Mouse (Mus musculus): ENCODE measurements at regions not wholly inside any gene's neighbourhood (a gene's known extent, or its start where the extent isn't known, plus 50 kb on each side); places are given as distances from the start of the nearest gene placed in this dataset.

GRCm38 (mm10) chr4:127747876-127748275, 222.9 kb downstream of the CK137956 start:
- H3K36me3 ChIP-seq, result no peaks in the 10 kb centered on the region
- no peaks in the 10 kb centered on the region for H3K9me3 ChIP-seq
- H3K27me3 ChIP-seq, result no peaks in the 10 kb centered on the region
- H3K4me2 ChIP-seq, result no peak overlapping the region
- H3K4me1 ChIP-seq (replicated peaks), result no peaks in the 10 kb centered on the region
- no peak for ATAC-seq (ENCODE audit: low FRiP score, low read depth)
- H3K27ac ChIP-seq (replicated peaks), result no peak overlapping the region
- WGBS, result 72% methylated on average over 5 of the region's 5 CpGs
- no peak overlapping the region for H3K4me3 ChIP-seq
- H3K9ac ChIP-seq, result no peak overlapping the region

GRCm38 (mm10) chr4:127736781-127737180, 234.0 kb downstream of the CK137956 start:
- Histone ChIP-seq H3K4me1 (replicated peaks) (peaks cover 11% of the 10 kb centered on the region), H3K27ac (replicated peaks) (no peak overlapping the region), H3K36me3 (no peaks in the 10 kb centered on the region), H3K9me3 (no peaks in the 10 kb centered on the region), H3K4me3 (no peak overlapping the region), H3K9ac (no peak overlapping the region), H3K27me3 (no peaks in the 10 kb centered on the region), H3K4me2 (no peak overlapping the region)
- no peak for ATAC-seq (ENCODE audit: low FRiP score, low read depth)
- 84% methylated on average over 2 of the region's 2 CpGs for WGBS

- Histone ChIP-seq H3K27me3 (no peaks in the 10 kb centered on the region), H3K4me2 (no peak overlapping the region), H3K4me1 (replicated peaks) (peaks cover 11% of the 10 kb centered on the region), H3K27ac (replicated peaks) (no peak overlapping the region), H3K4me3 (no peak overlapping the region), H3K36me3 (no peaks in the 10 kb centered on the region), H3K9ac (no peak overlapping the region), H3K9me3 (no peaks in the 10 kb centered on the region)
- no peak for ATAC-seq (ENCODE audit: low FRiP score, low read depth)
- 62% methylated on average over 5 of the region's 5 CpGs for WGBS
Observed at GRCm38 (mm10) chr4:127736151-127736550, 234.6 kb downstream of the CK137956 start.

GRCm38 (mm10) chr4:127734641-127735040, 236.1 kb downstream of the CK137956 start:
- no peak overlapping the region for H3K9ac ChIP-seq
- H3K36me3 ChIP-seq, result no peaks in the 10 kb centered on the region
- H3K27me3 ChIP-seq, result no peaks in the 10 kb centered on the region
- whole genome bisulfite sequencing, result 21% methylated on average over 8 of the region's 8 CpGs
- H3K27ac ChIP-seq (replicated peaks), result no peak overlapping the region
- no peaks in the 10 kb centered on the region for H3K9me3 ChIP-seq
- no peak overlapping the region for H3K4me2 ChIP-seq
- peak; percentile 48; the same call in 1 of the 2 replicates for ATAC-seq (ENCODE audit: low FRiP score, low read depth)
- no peak overlapping the region for H3K4me3 ChIP-seq
- peaks cover 11% of the 10 kb centered on the region for H3K4me1 ChIP-seq (replicated peaks)

- H3K27me3 ChIP-seq, result no peaks in the 10 kb centered on the region
- no peaks in the 10 kb centered on the region for H3K4me1 ChIP-seq (replicated peaks)
- no peak overlapping the region for H3K4me3 ChIP-seq
- no peak overlapping the region for H3K4me2 ChIP-seq
- no peaks in the 10 kb centered on the region for H3K36me3 ChIP-seq
- 70% methylated on average over 5 of the region's 5 CpGs for WGBS
- no peak for ATAC-seq (ENCODE audit: low FRiP score, low read depth)
- no peaks in the 10 kb centered on the region for H3K9me3 ChIP-seq
- no peak overlapping the region for H3K27ac ChIP-seq (replicated peaks)
- no peak overlapping the region for H3K9ac ChIP-seq
Observed at GRCm38 (mm10) chr4:127718661-127719060, 252.1 kb downstream of the CK137956 start.

- Histone ChIP-seq H3K4me3 (no peak overlapping the region), H3K4me2 (no peak overlapping the region), H3K36me3 (no peaks in the 10 kb centered on the region), H3K27me3 (no peaks in the 10 kb centered on the region), H3K4me1 (replicated peaks) (peaks cover 10% of the 10 kb centered on the region), H3K9me3 (no peaks in the 10 kb centered on the region), H3K9ac (no peak overlapping the region), H3K27ac (replicated peaks) (no peak overlapping the region)
- WGBS, result 77% methylated on average over 10 of the region's 10 CpGs
- ATAC-seq (ENCODE audit: low FRiP score, low read depth), result no peak
Observed at GRCm38 (mm10) chr4:127712274-127712673, 258.5 kb downstream of the CK137956 start.

GRCm38 (mm10) chr4:127710816-127711215, 259.9 kb downstream of the CK137956 start:
- peaks cover 10% of the 10 kb centered on the region for H3K4me1 ChIP-seq (replicated peaks)
- no peak overlapping the region for H3K4me2 ChIP-seq
- ATAC-seq (ENCODE audit: low FRiP score, low read depth), result no peak
- no peaks in the 10 kb centered on the region for H3K9me3 ChIP-seq
- 58% methylated on average over 4 of the region's 4 CpGs for WGBS
- H3K36me3 ChIP-seq, result no peaks in the 10 kb centered on the region
- no peak overlapping the region for H3K9ac ChIP-seq
- no peaks in the 10 kb centered on the region for H3K27me3 ChIP-seq
- no peak overlapping the region for H3K27ac ChIP-seq (replicated peaks)
- no peak overlapping the region for H3K4me3 ChIP-seq

GRCm38 (mm10) chr4:127709746-127710145, 261.0 kb downstream of the CK137956 start:
- Histone ChIP-seq H3K4me1 (replicated peaks) (peaks cover 10% of the 10 kb centered on the region), H3K27ac (replicated peaks) (no peak overlapping the region), H3K4me3 (no peak overlapping the region), H3K4me2 (no peak overlapping the region), H3K36me3 (no peaks in the 10 kb centered on the region), H3K27me3 (no peaks in the 10 kb centered on the region), H3K9me3 (no peaks in the 10 kb centered on the region), H3K9ac (no peak overlapping the region)
- WGBS, result 84% methylated on average over 6 of the region's 6 CpGs
- ATAC-seq (ENCODE audit: low FRiP score, low read depth), result no peak

- Histone ChIP-seq H3K27me3 (no peaks in the 10 kb centered on the region), H3K4me1 (replicated peaks) (peaks cover 10% of the 10 kb centered on the region), H3K36me3 (no peaks in the 10 kb centered on the region), H3K27ac (replicated peaks) (no peak overlapping the region), H3K4me2 (no peak overlapping the region), H3K9ac (no peak overlapping the region), H3K4me3 (no peak overlapping the region), H3K9me3 (no peaks in the 10 kb centered on the region)
- ATAC-seq (ENCODE audit: low FRiP score, low read depth), result no peak
- 88% methylated on average over 3 of the region's 3 CpGs for WGBS
Observed at GRCm38 (mm10) chr4:127708186-127708585, 262.6 kb downstream of the CK137956 start.

- Histone ChIP-seq H3K4me1 (replicated peaks) (peaks cover 10% of the 10 kb centered on the region), H3K4me3 (no peak overlapping the region), H3K9ac (no peak overlapping the region), H3K36me3 (no peaks in the 10 kb centered on the region), H3K27me3 (no peaks in the 10 kb centered on the region), H3K4me2 (no peak overlapping the region), H3K9me3 (no peaks in the 10 kb centered on the region), H3K27ac (replicated peaks) (no peak overlapping the region)
- WGBS, result 91% methylated on average over 3 of the region's 3 CpGs
- ATAC-seq (ENCODE audit: low FRiP score, low read depth), result no peak
Observed at GRCm38 (mm10) chr4:127707126-127707525, 263.6 kb downstream of the CK137956 start.

- no peak overlapping the region for H3K4me2 ChIP-seq
- WGBS, result 97% methylated on average over 11 of the region's 11 CpGs
- H3K9ac ChIP-seq, result no peak overlapping the region
- H3K4me1 ChIP-seq (replicated peaks), result no peaks in the 10 kb centered on the region
- no peak overlapping the region for H3K27ac ChIP-seq (replicated peaks)
- H3K9me3 ChIP-seq, result no peaks in the 10 kb centered on the region
- no peak overlapping the region for H3K4me3 ChIP-seq
- no peaks in the 10 kb centered on the region for H3K27me3 ChIP-seq
- ATAC-seq (ENCODE audit: low FRiP score, low read depth), result no peak
- no peaks in the 10 kb centered on the region for H3K36me3 ChIP-seq
Observed at GRCm38 (mm10) chr4:127701651-127702050, 269.1 kb downstream of the CK137956 start.

GRCm38 (mm10) chr4:127689986-127690385, 280.8 kb downstream of the CK137956 start:
- ATAC-seq (ENCODE audit: low FRiP score, low read depth), result no peak
- H3K4me3 ChIP-seq, result no peak overlapping the region
- no peak overlapping the region for H3K9ac ChIP-seq
- H3K9me3 ChIP-seq, result no peaks in the 10 kb centered on the region
- H3K27ac ChIP-seq (replicated peaks), result no peak overlapping the region
- no peaks in the 10 kb centered on the region for H3K27me3 ChIP-seq
- WGBS, result 32% methylated on average over 4 of the region's 4 CpGs
- H3K4me1 ChIP-seq (replicated peaks), result no peaks in the 10 kb centered on the region
- H3K4me2 ChIP-seq, result no peak overlapping the region
- no peaks in the 10 kb centered on the region for H3K36me3 ChIP-seq

GRCm38 (mm10) chr4:127685021-127685420, 285.7 kb downstream of the CK137956 start:
- no peak overlapping the region for H3K4me2 ChIP-seq
- no peak overlapping the region for H3K9ac ChIP-seq
- H3K4me1 ChIP-seq (replicated peaks), result no peaks in the 10 kb centered on the region
- H3K9me3 ChIP-seq, result no peaks in the 10 kb centered on the region
- H3K36me3 ChIP-seq, result no peaks in the 10 kb centered on the region
- 89% methylated on average over 3 of the region's 3 CpGs for WGBS
- ATAC-seq (ENCODE audit: low FRiP score, low read depth), result no peak
- H3K27me3 ChIP-seq, result no peaks in the 10 kb centered on the region
- no peak overlapping the region for H3K4me3 ChIP-seq
- no peak overlapping the region for H3K27ac ChIP-seq (replicated peaks)

Measured in hindbrain, embryonic 15.5 days (tissue).